Mouse (Mus musculus) thymus, postnatal 10 days (tissue): ENCODE measurements around the gene Tuft1.
"Not testable (repeated sequence)": the region's sequence is repeated elsewhere in the genome, so short reads cannot be mapped to it uniquely, and the experiment has no call there.

Experiments used
- DNase-seq, 2 experiments: peaks; one replicate each; pipeline ENCODE4 v3.0.0; 2021; ENCODE audit warnings: low spot score in 2 of 2

The Tuft1 gene

DNA sequence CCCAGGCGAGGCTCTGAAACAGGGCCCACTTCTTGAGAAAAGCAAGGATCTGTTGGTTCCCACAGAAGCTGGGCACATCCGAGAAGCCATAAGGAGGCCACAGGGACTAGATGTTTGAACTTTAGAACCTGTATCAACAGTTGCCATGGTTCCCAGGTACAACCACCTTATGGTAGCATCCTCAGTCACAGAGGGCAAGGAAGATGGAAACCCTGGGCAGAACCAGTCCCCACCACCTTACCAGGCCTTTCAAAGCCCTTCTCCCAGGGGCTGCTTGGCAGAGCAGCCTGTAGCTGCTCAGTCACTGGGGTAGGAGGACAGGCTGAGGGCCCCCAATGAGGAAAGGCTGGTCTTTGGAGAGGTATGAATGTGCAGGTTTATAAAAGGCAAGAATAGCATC is 2.2 kb upstream of the Tuft1 start:
- DNase-seq, result not testable (repeated sequence)

DNA sequence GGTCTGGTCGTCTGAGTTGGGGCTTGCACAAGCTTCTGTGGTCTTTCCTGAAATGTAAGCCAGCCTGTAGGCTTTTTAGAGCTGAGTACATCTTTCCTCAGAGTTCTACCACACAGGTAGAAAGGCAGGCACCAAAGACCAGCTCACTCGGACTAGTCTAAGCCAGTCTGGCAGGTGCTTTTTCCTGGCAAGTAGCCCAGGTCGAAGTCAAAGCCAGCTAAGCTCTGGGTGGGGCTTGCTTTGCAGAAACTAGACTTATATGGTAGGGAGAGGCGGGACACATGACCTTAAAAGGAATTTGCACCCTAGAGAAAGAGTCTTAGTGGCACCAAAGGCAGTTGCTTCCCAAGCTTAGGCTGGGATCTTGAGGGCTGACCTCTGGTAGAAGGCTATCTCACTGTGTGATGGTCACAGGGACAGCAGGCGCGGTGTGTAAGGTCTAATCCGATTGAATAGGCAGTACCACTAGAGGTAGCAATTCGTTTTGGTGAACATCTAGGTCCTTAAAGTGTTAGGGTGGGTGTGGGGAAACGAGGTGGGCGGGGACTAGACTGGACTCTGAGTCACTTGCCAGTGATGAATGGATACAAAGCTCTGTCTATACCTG is 573 bp upstream of the Tuft1 start:
- DNase-seq, result not testable (repeated sequence)

DNA sequence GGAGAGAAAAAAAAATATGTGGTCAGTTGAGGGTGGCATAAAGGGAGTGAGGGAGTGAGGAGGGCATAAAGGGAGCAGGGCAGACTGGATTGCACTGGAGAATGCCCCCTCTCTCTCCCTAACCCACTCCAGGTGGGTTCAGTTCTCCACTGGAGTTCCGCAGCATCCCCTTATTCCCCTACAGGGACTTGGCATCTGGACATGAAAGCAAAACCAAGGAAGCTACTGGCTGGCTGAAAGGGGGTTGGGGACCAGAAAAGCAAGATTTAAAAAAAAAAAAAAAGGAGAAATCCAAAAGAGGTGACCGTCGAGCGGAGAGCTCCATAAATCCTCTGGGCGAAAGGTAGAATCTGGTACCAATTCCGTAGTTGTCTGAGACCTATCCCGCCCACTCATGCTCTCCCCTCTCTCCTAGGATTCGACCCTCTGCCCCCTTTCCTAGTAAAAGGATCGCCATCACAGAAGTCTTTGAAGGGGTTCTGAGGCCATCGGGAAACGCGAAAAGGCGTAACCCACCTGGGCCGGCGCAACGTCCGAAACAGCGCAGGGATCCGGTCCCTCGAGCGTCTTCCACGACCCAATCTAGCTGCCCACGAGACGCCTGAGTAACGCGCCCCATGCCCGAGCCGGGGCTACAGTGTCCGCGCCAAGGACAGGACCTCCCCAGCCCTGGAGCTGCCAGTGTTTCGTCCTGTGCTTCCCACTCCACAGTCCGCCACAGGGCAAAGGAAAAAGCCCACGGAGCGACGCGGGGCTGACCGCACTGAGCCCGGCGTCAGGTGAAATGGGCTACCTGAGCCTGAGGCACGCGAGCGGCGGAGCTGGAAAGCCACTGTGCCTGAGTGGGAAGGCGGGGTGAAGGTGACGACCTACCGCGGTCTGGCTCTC is 576 bp downstream of the Tuft1 start:
- DNase-seq, result not testable (repeated sequence)

DNA sequence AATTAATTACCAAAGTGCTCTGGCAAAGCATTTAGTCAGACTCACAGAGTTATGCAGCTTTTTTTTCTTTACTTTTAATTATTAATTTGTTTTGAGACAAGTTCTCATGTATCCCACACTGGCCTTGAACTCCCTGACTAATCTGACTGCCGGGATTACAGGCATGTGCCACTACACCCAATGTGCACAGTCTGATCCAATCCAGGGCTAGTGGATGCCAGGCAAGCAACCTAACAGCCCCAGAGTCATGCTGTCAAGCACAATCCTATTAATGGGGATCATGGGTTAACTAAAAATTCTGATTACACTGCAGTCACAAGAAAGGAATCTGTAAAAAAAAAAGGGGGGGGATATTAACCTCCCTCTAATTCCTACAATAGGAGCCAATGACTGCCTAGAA is 4.7 kb downstream of the Tuft1 start:
- not testable (repeated sequence) for DNase-seq

DNA sequence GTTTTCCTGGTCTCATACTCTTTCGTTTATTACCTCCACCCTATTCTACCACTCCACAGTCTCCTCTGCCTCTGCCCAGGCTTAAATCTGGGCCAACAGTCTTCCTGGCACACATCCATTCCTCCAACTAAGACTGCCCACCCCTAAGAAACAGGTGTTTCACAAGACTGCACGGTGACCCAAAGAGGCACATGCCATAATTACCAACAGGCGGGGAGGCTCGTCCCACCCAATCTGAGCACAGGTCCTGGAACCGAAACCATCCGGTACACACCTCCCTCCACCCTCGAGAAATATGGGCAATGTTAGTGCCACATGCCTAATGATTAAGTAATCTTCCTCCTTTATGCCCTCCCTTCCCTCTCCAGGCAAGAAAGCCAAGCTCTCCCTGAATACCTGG is 8.3 kb downstream of the Tuft1 start:
- DNase-seq, result no peak

DNA sequence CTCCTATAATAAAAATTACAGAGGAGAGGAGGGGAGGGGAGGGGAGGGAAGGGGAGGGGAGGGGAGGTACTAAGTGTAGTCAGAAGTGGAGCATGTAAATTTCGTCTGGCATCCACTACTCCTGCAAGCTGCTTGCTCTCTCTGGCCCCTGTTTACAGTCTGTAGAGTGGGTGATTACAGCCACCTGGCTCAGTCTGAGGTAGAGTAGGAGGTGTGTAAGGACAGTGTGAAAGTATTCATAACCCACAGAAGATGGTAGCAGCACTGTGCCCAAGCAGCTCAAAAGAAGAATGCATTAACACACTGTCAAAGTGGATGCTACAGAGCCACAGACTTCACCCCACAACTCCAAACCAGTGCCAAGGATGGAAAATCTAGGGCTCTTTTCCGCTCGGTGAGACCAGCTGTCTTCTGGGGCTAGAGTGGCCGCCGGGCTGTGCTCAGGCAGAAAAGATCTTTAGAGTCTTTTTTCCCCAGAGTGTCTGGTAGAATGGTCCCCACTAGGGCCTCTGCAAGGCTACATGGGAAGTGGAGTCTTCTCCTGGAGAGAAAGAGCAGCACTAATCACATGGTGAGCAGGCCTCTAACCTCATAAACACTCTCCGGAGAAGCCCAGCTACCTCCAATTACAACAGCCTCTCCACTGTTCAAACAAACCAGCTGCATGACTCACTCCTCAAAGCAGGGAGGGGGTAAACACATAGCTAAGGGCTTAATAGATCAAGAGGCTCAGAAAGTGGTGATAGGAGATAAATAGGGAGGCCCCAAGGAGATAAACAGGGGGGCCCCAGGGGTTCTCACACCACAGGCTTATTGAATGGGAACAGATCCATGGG is 9.7 kb downstream of the Tuft1 start:
- DNase-seq, result no peak

DNA sequence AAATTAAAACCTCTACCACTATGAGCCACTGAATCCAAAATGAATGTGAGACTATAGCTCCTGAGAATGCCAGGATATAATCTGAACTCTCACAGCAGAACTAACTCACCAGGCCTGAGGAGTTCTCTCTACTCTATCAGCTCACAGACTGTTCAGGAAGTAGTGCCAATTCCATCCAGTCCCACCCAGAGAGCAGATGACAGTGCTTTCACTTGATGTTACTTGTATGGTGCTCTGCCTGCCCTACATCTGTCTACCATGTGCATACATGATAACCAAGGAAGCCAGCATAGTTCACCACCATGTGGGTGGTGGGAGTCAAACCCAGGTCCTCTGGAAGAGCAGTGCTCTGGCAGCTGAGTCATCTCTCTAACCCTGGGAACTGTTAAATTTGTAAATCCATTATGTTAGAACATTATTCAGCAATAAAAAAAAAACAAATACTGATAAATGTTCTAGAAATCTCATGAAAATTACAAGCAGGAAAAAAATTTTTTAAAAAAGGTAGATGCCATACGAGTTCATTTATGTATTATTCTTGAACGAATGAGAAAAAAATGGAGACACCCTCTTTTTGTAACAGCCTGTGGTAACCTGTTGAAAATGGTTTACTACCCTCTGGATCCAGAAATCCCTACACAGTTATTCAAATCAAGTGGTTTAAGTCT is 16.0 kb downstream of the Tuft1 start, which contains the start of gene Gm10972:
Gene Gm10972, plus strand, starts transcription at position 618 of the 668 bp plus-strand sequence.
- DNase-seq, result not testable (repeated sequence)

DNA sequence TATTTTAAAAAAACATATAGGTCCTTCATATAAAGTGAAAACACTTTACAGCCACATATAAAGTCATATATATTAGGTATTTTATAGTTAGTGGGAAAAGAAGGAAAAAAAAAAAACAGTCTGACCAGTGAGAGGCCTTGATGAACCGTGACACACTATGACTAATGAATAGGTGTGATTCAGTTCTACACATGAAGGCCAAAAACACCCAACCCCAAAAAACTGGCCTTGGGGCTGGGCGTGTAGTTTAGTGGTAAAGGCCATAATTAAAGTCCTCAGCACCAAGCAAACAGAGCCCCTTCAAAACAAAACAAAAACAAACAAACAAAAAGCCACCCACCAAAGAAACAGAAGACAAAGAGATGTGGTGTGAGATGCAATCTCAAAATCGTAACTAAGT is 28.8 kb downstream of the Tuft1 start:
- no peak for DNase-seq

DNA sequence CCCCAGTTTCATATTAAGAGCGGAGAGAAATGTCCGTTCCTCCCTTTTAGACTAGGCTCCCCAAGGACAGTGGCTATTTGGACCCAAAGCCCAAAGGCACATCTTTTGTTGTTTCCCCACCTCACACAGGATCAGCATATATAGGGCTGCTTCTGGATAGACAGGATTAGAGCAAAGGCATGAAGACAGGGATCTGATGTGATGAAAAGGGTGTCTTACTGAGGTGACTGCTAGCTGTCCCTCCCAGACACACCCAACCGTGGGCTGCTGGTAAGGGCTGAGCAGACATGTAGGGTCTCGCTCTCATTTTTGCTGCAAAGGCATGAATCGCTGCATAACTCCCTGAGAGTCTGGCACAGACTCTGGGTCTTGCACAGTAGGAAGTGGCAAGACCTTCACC is 30.0 kb downstream of the Tuft1 start:
- DNase-seq, result no peak

DNA sequence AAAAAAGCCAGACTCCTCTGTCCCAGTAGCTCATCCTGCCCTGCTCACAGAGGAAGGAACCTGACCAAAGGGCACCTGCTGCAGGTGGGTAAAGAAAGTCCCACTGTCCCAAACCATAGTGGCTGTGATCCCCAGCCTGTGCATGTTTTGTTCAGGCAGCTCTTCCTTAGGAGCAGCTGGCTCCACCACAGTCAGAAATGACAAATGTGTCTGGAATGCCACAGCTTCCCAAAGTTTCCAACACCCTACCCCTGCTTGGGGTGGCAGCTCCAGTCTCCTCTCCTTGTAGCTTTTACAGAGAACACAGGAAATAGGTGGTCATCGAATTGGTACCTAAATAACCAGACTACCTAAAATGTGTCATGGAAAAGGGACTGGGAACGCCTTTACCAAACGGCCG is 34.4 kb downstream of the Tuft1 start:
- DNase-seq, result no peak

DNA sequence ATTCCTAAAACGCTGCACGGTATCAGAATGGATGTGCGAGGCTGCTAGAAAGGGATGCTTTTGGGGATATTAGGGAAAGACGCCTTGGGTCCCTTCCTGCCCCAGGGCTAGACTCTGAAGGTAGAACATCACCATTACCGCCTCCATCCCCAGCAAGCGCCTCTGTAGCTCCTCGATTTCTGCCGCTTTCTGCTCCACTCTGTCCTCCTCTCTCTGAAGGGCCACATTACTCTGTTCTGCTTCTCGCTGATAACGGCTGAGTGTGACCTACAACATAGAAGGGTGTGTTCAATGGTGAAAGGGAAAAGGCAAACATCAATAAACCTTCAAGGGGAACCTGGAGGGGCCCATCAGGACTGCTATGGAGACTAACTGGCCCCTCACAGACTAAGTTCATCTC is 36.1 kb downstream of the Tuft1 start:
- no peak for DNase-seq

DNA sequence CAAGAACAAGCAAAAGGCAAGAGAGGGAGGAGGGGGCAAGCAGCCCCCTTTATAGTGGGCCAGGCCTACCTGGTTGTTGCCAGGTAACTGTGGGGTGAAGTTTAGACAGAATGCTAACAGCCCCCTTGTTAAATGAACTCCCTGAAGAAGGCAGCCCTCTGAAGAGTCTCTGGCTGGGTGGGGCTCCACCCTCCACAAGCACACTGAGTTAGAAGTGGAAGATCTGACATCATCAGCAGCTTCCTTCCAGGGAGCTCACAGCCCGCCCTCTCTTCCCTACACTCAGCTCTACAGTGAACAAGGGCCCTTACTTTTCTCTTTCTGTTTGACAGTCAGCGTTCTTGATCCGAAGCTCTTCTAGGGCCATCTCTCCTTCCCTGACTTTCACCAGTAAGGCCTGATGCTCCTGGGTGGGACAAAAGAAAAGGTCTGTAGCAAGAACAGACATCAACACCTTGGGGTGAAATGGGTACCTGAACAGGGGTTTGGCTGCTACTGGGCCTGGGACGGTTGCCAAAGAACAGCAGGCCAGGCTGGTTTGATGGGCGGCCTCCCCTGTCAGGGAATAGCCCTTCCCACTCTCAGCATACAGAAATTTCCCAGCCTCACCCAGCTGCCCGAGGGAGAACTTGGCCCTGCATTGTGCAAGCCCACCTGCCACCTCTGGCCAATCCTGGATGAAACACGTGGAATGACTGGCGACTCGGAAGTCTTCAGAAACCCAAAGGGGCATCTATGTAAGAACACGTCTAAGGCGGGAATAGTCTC is 36.7 kb downstream of the Tuft1 start:
- DNase-seq, result no peak

DNA sequence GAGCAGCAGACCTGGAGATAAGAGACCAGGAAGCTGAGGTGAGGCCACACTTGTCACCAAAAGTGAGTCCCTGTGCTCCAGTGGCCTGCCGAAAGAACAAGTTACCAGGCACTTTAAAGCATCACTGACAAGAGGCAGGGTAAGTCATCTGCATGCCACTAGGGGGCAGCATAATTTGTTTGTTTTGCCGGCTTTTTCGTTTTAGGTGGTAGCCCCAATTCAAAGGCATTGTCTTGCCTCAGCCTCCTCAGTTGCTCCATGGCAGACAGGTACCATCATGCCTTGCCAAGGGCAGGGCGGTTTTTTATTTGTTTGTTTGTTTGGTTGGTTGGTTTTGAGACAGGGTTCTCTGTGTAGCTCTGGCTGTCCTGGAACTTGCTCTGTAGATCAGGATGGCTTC is 42.0 kb downstream of the Tuft1 start:
- DNase-seq, result peak; percentile 8 to 66

DNA sequence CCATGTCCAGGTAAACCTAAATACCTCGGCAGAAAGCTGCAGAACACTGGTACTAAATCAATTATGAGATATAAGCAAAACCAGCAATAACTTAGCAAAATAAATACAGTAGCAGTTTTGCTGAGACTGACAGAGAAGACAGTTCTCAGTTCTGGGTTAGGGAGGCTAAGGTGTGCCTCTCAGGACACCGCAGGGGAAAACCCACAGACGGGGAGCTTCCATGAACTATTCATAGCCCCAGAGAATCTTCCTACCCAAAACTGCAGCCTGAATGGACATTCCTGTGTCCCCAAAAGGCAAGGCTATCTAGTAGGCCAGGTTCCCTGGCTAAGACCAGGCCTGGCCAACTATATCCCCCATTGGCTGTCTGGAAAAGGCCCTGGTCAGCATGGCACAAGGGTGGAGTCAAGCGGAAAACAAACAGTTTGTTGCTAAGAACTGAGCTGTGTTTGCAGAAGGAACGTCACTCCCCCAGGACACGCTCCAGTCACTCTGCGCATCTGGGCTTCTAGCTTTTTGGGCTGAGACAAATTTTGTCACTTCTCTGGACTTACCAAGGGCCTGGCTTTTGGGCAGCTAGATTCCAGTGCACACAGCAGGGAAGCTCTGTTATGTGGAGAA is 45.3 kb downstream of the Tuft1 start:
- DNase-seq, result no peak

DNA sequence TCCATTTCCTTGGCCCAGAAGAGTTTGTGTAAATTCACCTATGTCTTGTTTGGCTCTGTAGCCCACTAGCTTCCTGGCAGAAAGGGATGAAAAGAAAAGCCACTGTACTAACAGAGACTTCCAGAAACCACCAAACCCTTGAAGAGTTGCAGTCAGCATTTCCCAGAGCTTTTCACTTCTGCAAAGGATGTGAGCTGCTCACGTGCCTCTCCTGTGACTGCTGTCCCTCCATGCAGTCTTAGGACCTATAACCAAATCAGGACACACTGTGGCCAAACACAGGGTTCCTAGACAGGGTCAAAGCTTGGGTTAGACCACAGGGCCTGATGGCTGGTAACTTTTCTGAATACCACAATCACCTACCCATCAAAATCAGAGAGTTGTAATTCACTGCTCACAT is 46.4 kb downstream of the Tuft1 start:
- DNase-seq, result no peak

DNA sequence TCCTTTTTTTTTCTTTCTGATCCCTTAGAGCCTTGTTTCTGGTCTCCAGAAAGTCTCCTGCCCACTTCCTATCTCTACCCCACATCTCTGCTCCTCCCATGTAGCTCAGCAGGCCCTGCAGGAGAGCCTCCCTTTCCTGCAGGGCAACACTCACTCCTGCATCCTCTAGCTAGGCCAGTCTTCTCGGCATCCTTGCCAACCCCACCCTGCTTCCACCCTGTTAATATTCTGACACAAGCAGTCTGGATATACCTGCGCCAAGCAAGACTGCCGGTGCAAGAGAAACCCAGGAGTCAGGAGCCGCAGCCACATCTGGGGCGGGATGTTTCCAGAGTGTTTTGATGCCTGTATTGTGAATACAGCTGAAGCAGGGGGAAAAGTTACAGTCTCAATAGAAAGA is 46.8 kb downstream of the Tuft1 start:
- no peak for DNase-seq

DNA sequence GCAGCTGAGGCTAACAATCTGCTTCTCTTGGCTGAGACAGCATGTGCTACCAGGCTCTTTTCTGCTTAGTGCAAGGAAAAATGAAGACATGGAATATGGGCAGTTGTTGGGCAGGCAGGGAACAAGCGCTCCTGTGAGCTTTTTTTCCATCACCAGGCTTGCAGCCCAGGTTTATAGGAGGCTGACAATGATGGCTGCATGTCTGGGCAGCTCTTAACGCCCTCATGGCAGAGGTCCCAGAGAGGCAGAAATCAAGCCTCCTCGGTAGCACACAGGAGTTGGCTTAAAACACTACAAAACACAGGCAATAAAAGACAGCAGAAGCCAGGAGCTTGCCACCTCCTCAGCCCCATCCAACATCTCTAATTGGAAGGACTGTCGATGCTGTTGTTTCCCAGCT is 47.3 kb downstream of the Tuft1 start:
- DNase-seq, result no peak

DNA sequence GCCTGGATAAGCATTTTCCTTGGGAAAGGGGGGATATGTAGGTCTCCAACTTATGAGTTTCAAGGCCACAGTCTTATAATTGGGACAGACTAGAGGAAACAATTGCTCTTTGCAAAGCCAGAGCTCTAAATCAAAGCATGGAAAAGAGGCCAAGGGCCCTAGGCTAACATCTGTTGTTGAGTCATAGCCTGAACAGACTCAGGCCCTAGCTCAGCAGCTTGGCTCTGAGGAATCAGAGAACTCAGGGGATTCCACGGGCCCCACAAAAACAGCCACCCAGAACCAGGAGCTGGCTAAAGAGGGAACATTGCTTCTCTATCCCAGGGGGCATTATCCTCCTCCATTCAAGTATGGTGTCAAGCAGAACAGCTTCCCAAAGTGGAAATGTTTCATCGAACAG is 48.1 kb downstream of the Tuft1 start:
- DNase-seq, result no peak

DNA sequence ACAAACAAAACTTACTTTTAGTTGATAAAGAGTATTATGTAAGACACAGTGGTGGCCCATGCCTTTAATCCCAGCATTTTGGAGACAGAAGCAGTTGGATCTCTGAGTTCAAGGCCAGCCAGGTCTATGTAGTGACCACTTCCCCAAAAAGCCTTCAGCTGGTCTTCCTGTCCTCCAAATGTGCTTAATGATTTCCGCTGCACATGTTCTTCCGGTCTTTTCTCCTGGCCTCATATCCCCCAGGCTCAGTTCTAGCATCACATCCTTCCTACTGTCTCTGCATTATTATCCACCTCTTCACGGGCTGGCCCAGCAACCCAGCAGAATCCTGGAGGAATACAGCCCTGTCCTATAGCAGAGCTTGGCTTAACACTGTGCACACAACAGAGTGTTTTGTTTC is 49.1 kb downstream of the Tuft1 start:
- no peak for DNase-seq

DNA sequence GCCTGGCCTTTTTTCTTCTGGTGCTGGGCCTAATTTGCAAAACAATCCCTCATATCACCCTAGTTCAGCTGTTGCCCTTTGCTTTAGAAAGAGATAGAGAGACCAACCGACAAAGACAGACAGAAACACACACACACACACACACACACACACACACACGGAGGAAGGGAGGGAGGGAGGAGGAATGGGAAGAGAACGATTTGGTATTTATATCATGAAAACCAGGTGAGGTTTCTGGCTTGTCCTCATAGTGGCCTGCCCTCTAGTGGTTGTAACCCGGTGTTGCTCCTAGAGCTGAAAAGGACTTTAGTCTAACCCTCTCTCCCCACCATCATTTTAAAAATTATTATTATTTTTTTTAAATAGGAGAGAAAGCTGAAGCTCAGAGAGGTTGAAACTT is 56.7 kb downstream of the Tuft1 start:
- peak; percentile 11 to 66 for DNase-seq
